Mouse (Mus musculus) CD4-positive, CD25-positive, alpha-beta regulatory T cell, adult 4 months (primary cell): Measurements from ENCODE around the gene C2cd2. TPM values are rescaled to one million over a fixed set of nuclear protein-coding genes. Genes with fewer than 3 reads are reported as not detected.
A peak's percentile ranks its signal among the peaks of the same experiment; 100 is the strongest.
"Not testable (repeated sequence)": the region's sequence is repeated elsewhere in the genome, so short reads cannot be mapped to it uniquely, and the experiment has no call there.

Experiments used
- ATAC-seq: one replicate; pipeline ENCODE4 v1.8.0; 2017
- polyA plus RNA-seq, 2 experiments: library from polyadenylated mRNA; unstranded; fragments of 100-300 nt; shearing (Covaris generic); gene quantifications; one replicate each; pipeline ENCODE4 v1.2.1; 2017

The C2cd2 gene
- polyA plus RNA-seq, 2 experiments from 2014 or later = 6.9 to 7.8 TPM

DNA sequence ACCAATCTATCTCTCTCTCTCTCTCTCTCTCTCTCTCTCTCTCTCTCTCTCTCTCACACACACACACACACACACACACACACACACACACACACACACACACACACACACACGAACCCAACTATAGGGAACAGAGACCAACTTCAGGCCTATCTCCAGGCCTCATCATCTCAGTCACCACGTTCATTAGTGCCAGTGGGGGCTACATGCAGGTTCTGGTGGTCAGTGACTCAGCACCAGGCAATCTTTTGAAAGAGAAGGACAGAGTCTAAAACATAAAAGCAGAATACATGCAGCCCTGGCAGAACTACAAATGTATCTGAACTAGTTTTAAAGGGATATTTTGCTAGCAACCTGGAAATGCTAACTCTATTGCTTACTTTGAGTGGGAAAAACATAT is 15.4 kb downstream of the C2cd2 start:
- not testable (repeated sequence) for ATAC-seq

DNA sequence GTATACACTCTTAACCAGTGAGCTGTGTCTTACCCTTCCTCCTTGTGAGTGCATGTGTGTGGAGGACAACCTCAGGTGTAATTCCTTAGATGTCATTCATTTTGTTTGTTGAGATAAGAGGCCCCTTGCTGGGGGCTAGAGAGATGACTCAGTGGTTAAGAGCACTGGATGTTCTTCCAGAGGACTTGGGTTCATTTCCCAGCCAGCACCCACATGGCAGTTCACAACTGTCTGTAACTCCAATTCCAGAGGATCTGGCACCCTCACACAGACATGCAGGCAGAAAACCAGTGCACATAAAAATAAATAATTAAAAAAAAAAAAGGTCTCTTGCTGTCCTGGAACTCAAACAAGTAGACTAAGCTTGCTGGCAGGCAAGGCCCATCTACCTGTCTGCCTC is 20.6 kb downstream of the C2cd2 start:
- ATAC-seq = no peak

DNA sequence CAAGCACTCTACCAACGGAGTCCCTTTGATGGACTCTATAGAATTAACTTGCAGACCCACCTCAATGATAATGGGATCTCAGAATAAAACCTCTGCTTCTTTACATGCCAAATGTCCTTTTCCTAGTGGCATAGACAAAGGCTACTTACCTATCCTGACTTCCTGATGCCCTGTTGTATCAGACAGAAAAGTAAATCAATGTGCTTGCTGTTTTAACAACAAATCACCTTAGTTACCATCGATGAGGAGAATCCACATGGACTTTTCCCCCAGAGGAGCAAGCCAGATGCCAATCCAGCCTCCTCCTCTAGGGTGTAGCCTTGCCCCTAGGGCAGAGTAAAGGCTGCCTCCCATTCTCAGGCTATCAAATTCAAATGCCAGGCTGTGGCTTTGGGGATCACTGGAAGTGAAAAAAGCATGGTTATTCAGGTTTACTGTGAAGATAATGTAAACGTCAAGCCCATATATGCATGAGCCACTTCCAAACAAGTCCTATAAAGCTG is 21.9 kb downstream of the C2cd2 start:
- no peak for ATAC-seq

DNA sequence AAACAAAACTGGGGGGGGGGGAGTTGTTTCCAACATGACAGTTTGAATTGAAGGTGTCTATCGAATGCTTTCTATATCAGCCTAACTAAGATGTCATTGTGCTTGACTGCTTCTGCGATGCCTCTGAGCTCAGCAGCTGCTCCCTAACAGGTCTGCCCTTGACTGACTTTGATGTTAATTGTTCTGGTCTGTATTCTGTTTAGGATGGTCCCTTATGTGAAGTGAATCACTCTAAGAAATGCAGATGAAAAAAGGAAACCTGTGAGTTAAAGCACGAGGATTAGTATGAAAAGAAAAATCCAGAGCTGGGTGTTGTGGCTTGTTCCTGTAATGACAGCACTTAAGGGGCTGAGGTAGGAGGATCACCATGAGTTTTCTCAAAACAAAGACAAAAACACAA is 26.6 kb downstream of the C2cd2 start:
- no peak for ATAC-seq

DNA sequence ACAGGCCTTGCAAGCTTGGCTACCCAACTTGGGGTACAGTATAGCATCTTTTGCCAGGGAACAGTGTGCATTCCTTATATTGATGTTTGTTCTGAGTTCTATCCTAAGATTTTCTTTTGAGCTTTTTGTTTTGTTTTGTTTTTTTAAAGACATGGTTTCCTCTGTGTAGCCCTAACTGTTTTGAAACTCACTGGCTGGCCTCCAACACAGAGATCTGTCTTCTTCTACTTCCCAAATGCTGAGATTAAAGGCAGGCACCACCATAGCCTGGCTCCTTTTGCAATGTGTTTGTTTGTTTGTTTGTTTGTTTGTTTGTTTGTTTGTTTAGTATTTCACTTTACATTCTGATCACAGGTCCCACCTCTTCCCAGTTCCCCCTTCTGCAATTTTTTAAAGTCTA is 32.2 kb downstream of the C2cd2 start:
- ATAC-seq = no peak

DNA sequence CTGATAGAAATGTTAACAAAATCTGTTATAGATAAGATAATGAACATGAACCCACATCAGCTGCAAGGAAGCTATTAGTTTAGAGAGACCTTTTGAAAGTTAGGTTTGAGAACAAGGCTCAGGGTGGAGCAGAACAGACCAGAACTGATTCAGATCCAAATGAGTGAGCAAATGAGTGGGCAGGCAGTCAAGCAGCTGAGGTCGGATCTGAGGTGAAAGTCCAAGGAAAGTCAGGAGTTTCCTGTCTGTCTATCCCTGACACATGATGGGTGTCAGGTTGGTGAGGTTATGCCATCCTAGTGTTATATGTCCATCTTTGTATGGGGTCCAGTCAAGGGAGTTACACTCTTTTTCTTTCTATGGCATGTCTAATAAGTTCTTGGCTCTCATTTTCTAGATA is 32.9 kb downstream of the C2cd2 start:
- no peak for ATAC-seq

DNA sequence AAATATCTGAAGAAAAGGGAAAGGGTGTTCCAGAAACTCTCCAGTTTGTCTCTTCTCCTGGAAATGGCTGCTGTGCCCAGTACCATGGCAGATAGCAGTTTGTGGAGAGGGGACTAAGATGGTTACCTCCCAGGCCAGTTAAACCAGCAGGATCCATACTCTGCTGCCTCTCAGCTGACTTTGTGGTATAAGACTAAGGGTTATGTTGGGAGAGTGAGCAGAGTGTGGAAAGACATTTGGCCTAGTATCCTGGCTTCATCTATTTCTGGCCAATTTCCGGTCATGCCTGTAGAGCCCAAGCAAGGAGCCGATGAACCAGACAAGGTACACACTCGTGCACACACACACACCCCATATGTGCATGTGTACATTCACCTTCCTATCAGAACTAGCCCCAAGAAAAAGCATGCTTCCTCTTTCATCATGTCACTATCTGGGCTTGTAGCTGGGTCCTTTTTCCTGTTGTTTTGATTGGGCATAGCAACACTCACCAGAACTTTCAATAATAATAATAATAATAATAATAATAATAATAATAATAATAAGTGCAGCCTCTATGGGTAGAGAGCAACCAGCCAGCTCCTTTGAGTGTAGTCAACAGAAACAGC is 35.0 kb downstream of the C2cd2 start:
- ATAC-seq = no peak

DNA sequence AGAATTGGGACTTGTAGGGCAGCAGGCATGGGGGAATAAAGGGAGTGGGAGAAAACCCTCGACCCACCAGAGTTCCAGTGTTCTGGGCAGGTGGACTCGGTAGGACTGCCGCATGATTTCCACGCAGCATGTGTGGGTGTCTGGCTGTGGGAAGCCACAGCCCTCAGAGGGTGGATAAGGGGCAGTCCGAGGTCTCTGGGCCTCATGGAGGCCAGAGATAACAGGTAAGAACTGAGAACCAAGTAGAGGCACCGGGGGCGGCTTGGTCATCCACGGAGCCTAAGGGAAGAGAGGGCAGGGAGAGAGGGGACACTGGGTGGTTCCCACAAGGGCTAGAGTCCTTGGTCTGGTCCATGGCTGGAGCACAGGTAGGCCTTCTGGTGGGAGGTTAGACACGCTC is 36.0 kb downstream of the C2cd2 start:
- ATAC-seq = no peak

DNA sequence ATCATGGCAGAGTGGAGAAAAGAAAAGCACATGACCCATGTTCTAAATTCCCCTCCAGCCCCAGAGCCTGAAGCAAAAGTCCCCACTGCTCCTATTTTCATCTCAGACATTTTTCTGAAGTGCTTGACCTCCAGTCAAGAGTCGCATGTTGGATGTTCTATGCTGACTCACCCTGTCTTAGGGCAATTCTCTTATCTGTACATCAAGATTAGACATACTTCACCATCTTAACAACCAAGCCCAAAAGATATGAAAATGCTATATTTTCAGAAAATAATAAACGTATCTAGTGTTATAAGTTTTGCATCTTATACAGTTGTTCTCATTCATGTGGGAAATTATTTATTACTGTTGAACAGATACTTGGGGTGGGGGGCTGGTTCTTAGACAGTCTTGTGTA is 36.6 kb downstream of the C2cd2 start:
- no peak for ATAC-seq

DNA sequence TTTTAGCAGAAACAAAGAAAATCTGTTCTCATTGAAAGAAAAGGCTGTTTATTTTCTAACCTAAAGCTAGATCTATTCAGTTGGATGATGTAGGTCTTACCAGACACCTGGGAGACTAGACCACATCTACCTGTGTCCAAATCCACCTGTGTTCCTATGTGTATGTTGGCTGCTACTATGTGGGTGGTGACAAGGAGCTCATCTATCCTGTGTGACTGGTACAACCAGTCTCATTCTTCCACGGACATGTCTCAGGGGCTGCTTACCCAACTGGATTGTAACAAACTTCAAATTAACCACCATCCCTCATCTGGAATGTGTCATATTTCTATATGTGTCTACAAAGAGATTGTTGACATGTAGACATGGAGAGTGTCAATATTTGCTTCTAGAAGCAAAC is 38.7 kb downstream of the C2cd2 start:
- no peak for ATAC-seq

DNA sequence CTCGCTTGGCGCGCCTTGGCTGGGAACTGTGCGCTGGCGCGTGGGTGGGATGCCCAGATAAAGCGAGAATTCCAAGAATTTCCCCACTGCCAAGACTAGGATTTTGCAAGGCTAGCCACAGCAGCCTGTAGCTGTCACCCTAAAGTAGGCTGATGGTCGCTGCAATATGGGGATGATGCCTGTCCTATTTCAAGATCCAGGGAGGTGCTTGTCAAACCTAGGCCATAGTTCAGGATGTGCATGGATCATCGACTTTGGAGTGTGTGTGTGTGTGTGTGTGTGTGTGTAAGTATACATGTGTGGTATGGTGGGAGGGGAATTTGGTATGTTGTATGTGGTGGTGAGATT is 39.6 kb downstream of the C2cd2 start:
- ATAC-seq = peak; percentile 18

DNA sequence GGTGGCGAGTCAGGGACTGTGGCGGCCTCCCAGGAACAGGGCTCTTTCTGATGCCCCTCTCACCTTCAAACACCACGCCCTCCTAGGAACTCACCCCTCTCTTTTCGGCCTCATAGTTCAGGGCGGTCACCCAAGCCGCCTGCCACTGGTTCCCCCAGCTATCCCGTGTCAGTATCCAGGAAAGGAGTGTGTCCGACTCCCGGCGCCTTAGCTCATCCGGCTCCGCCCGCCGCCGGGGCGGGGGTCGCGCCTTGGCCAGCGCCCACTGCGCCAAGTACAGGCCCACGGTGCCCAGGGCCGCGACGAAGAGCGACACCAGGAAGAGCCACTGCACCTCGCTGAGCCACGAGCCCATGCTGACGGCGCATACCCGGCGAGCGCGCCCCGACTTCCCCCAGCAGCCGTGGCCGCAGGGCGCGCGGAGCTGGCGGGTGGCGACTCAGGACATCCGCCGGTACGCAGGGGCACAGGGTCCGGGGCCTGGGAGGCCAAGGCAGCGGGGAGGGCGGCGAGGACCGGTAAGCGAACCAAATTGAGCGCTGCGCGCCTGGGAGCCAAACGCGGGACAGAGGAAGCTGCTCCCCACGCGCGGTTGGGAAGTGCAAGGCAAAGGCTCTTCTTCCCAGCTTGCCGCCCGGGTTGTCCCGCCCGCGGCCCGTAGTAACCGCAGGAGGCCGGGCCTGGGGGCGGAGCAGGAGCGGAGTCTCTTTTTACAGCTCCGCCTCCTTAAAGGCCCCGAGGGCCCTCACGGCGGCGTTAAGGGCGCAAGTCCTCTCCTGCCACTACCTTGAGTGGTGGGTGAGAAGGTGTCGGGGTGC is 40.2 kb downstream of the C2cd2 start:
- peak; percentile 86 for ATAC-seq

DNA sequence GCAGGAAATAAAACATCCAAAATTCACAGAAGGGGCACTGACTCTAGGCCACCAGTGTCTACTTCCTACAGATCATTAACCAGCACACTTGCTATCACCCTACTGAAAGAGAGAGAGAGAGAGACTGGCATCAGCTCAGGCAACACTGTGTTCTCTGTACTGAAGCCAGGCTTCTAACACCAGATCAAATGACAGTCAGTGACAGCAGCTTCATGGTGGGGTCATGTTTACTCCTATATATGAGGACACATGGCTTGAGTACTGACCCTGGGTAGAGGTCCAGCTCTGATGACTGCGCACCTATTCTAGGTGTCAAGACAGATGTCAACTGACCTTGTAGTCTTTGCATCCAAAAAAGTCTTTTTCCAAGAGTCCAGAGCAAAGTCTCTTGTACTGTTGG is 41.8 kb downstream of the C2cd2 start:
- ATAC-seq = no peak

DNA sequence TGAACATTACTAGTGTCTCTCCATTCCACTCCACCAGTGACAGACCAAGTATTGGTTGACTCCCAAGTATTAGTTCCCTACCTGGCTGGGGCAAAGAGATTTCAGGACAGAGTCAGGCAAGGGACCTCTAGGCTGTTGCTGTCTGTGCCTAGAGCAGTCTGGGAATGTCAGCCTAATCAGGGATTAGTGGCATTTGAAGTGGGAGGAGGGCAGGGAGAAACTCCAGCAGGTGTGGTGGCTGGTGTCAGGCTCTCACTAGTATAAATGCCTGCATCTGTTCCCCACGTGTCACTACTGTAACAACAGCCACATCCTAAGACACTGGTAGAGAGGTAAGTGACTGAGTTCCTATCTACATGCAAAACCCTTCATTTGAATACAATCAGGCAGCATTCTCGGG is 42.6 kb downstream of the C2cd2 start:
- no peak for ATAC-seq

DNA sequence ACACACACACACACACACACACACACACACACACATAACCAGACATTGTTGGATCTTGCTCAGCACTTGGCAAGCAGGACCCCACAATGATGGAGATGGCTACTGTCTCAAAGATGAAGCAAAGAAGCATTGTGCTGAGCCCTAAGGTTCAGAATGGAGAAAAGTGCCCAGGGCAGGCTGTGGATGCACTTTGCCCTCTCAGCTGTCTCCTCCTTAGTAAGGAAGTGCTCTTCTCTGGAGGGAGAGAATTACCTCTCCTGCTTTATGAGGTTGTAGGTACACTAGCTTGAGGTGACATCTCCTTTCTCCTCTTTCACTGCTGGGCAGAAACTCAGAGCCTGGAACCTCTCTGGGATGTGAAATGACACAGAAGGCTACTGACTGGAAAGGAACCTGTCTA is 49.5 kb downstream of the C2cd2 start:
- no peak for ATAC-seq

DNA sequence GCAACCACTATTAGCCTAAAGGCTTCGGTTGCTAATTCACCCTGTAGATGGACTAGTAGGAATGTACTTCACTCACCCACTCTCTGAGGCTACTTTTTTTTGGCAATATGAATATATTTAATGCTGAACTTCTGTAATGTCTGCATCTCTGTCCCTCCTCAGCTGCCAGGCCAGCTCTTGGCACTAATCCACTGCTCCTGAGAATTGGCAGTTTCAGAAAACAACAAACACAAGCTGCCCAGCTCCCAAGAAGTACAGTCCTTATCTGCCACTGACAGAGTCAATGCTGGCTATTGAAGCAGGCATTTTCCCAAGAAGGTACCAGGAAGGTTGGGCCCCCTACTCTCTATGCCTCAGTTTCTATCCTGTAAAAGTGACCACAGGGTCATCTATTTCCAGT is 53.0 kb downstream of the C2cd2 start:
- ATAC-seq = no peak

DNA sequence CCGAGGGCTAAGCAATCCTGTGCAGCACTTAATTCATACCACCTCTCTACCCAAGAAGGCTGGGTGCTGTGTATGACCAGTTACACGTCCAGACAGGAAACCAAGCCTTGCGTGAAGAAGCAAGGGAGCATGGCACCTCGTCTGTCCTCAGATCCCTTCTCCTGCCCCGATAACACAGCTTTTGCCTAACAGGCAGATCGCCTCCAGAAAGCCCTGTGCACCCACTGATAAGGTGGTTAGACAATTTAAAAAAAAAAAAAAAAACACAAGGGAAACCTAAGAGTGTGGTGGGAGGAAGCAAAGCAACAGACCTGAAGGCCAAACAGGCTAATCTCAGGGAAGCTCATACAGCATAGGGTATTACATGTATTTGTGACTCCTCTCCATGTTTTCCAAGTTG is 54.9 kb downstream of the C2cd2 start:
- ATAC-seq = no peak

DNA sequence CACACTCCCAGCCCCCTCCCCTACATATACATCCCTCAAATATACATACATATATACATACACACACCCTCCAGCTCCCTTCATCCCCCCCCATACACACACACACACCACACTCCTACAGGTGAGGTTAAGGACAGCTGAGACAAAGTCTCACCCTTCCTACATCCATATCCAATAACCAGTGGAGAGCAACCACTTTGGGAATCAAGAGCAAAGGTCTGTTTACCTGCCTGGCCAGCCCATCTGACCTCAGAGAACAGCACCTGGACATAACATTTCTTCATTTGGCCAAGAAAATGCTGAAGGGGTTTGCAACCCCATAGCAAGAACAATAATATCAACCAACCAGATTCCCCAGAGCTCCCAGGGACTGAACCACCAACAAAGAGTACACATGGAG is 56.1 kb downstream of the C2cd2 start:
- no peak for ATAC-seq

DNA sequence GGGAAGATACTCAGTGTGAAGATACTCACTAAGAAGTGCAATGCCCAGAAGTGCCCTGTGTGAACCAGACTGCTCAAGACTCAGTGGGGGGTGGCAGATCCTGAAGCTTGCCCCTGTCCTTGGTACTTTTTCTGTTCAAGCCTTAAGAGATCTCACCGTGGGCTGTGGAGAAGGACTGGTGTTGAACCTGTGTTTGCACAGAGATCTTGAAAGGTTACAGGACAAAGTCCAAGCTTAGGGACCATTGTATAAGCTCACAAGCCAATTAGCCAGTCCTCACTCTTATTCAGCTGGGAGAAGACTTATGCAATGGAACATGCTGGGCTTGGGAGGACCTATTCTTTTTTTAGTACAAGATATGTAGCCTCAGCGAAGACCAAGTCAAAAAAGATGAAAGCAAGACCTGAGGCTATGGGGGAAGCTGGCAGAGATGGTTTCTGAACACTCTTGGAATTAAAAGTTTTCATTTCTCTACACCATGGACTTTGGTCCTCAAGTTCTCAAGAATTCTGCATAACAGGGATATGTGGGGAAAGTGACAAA is 56.9 kb downstream of the C2cd2 start:
- no peak for ATAC-seq

DNA sequence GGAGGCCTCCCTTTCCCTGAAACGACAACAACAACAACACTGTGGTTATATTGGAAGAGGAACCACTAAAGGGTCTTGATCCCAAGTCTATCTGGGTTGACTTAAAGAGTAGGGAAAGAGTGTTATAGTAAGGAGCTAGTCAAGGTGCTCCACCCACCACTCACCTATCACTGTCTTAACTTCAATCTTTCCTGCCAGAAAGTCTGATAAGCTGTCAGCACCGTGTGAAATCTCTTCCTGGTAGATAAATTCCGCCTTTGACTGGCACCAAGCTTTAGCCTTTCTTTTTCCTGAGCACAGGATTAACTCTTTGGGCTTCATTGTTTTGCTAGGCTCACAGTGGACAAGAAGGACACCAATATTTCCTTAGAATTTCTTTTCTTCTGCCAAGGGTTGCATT is 58.4 kb downstream of the C2cd2 start:
- ATAC-seq = no peak

DNA sequence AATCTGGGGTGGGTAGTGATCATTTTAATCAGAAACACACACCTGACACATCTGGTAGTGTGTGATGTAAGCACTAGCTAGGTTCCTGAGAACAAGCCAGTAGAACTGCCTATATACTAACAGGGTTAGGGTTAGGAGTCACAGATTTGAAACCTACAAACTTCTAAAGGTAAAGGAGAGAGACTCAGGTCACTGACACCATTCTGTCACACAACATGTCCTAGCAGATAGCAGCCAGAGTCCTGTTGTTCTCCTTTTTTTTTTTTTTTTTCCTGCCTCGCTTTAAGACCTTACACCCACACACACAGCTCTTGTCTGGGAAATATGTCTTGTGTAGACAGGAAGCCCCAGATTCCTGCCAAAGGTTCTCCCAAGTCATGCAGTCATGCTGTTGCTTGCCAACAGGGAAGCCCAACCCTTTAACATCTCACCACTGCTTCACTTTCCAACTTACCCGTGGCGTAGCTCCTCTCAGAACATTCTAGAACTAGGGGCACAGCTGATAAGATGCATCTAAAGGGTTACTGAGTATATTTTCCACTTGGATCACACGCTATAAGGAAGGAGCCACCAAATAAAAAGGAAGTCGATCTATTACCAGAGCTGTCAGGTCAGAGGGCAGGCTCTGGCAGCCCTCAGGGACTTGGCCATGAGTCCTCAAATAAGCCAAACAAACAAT is 64.9 kb downstream of the C2cd2 start:
- ATAC-seq = no peak

DNA sequence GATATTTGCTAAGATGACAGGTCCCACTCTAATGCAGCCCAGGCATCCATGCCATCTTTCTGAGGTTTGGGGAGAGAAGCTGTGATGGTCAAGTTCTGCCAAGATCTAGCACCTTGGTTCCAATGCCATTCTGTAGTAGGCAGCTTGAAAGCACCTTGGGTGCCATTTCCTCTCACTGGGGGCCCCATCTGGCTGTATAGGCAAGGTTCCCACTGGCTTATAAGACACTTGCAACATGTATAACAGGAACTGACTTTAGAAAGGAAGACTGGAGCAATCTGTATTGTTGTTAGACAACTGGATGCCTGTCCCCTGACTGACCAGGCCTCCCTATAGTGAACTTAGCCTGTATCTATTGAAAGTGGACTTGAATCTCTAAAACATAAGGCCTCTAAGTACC is 74.6 kb downstream of the C2cd2 start:
- no peak for ATAC-seq

DNA sequence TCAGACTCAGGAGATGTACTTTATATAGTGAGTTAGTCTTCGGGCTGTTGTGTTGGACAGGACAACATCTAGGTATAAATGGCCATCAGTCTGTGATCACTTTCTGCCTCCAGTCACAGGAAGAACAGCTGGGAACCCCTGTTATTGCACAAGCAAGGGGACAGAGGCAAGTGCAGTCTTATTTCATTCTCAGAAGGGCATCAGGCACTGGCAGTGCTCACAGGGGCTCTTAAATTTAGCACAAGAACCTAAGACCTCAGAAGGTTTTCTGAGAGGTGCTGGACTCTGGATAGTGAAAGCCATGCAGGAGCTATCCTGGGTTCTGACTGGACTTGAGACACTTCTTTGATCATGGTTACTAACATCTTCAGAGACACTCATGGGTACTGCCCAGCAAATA is 78.7 kb downstream of the C2cd2 start:
- no peak for ATAC-seq

DNA sequence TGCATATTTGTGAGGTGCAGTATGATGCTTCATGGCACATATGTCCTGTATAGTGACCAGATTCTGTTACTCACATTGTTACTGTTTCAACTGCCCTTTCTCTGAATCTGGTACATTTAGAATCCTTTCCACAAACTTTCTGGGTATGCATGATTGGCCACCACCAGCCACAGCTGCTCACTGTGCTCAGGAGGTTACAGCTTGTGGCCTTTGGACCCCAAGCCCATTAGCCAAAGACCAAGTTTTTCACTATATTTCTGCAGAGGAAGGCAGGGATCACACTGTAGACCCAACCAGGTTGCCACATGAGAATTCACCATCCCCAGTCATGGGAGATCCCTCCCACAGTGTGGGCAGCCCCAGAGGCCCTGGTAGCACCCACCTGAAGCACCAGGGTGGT is 79.5 kb downstream of the C2cd2 start:
- ATAC-seq = no peak
